Comparison of ENCODE assay signal across 9 mouse cellular contexts in genomic region chr9:66825990-66826389, GRCm38 (mm10). TPM values are rescaled to one million over a fixed set of nuclear protein-coding genes. Genes with fewer than 3 reads are reported as not detected.
A peak's percentile ranks its signal among the peaks of the same experiment; 100 is the strongest.
DNase-seq lines count a peak whose midpoint lies in the region; ATAC-seq and TF ChIP-seq lines count a peak whose summit lies in the region.
"Had no signal": no experiment of that assay in that cellular context is flagged by ENCODE, and none has a peak within 500 bp of the region (broad histone marks: within the 10 kb centered on the region; RNA-seq: fewer than 3 reads in every experiment).

No protein-coding gene starts in this region.

- H3K9me3 ChIP-seq in MEL (replicated peaks; ENCODE audit: insufficient read depth, low read length) = no peaks in the 10 kb centered on the region
- H3K9me3 ChIP-seq in forebrain, embryonic 16.5 days (ENCODE audit: control insufficient read depth, low read length) = no peaks in the 10 kb centered on the region

- peaks cover 0 to 2% of the 10 kb centered on the region in 2 experiments; a peak in 1 of 4 replicates for H3K27me3 ChIP-seq in MEL (ENCODE audit: control insufficient read depth in 1 of 2, insufficient read depth in 2 of 2, low read length in 2 of 2)
- H3K27me3 ChIP-seq in forebrain, embryonic 16.5 days (replicated peaks; ENCODE audit: control insufficient read depth, insufficient read depth, low read length) = no peaks in the 10 kb centered on the region

- no peak overlapping the region for H3K9ac ChIP-seq in MEL (ENCODE audit: control insufficient read depth, low read depth, low read length, poor library complexity, severe bottlenecking)
- H3K9ac ChIP-seq in forebrain, embryonic 16.5 days (replicated peaks; ENCODE audit: low read depth, low read length) = no peak overlapping the region

- WGBS in forebrain, embryonic 16.5 days = 24% methylated on average over 1 of the region's 1 CpGs

- no peak overlapping the region for H3K27ac ChIP-seq in left cerebral cortex, adult 2 months
- no peak overlapping the region for H3K27ac ChIP-seq in MEL (ENCODE audit: control insufficient read depth, low read depth, low read length)
- no peak overlapping the region for H3K27ac ChIP-seq in forebrain, embryonic 16.5 days (ENCODE audit: low read length)

- no peak overlapping the region for H3K4me3 ChIP-seq in left cerebral cortex, adult 2 months
- no peak overlapping the region for H3K4me3 ChIP-seq in MEL (ENCODE audit: control insufficient read depth in 1 of 2, insufficient read depth in 1 of 2, low read depth in 2 of 2, low read length in 2 of 2)
- H3K4me3 ChIP-seq in forebrain, embryonic 16.5 days (replicated peaks; ENCODE audit: low read length) = no peak overlapping the region
- H3K4me3 ChIP-seq: myocyte had no signal

- no peaks in the 10 kb centered on the region for H3K79me2 ChIP-seq in MEL (ENCODE audit: control insufficient read depth, insufficient read depth, low read length, poor library complexity)

- H3K4me2 ChIP-seq in forebrain, embryonic 16.5 days (ENCODE audit: low read length) = no peak overlapping the region

- DNase-seq in cerebellum, postnatal 10 days = peak; percentile 53 to 71
- no peak for DNase-seq in cerebellum, postnatal 4 days (ENCODE audit: low spot score in 2 of 2)
- DNase-seq in left cerebral cortex, adult 2 months (ENCODE audit: extremely low spot score in 1 of 2, low spot score in 2 of 2) = no peak
- no peak for DNase-seq in left cerebral cortex, postnatal 36 days (ENCODE audit: low spot score in 2 of 2)
- peak; percentile 78 for DNase-seq in MEL (ENCODE audit: low read depth, low spot score)
- DNase-seq in hindlimb bud, embryonic 11.5 days (ENCODE audit: extremely low spot score, low read depth, low spot score) = peak; percentile 44
- no peak for DNase-seq in urinary bladder, adult 2 months (ENCODE audit: low spot score)

- no peaks in the 10 kb centered on the region for H3K4me1 ChIP-seq in MEL (ENCODE audit: control insufficient read depth in 1 of 2, insufficient read depth in 2 of 2, low read length in 2 of 2)
- H3K4me1 ChIP-seq in forebrain, embryonic 16.5 days (replicated peaks; ENCODE audit: control insufficient read depth, insufficient read depth, low read length) = no peaks in the 10 kb centered on the region

- intact Hi-C loops in left cerebral cortex, adult 2 months (cut with DNase I) = loop anchor here (5.0 kb wide), 1 partner anchor 179 kb away; no protein-coding TSS in a partner anchor
- intact Hi-C loops in left cerebral cortex, postnatal 36 days (cut with DNase I) = loop anchor here (5.0 to 10.0 kb wide), 2 partner anchors 181 to 314 kb away; partner anchors contain the start of gene Fbxl22

- peak; percentile 87 for TF ChIP-seq CTCF in left cerebral cortex, adult 2 months (IDR thresholded peaks at IDR 0.05)
- peak; percentile 3 to 95 (median 51); a peak in 3 of 6 replicates for TF ChIP-seq CTCF in MEL (IDR thresholded peaks at IDR 0.05 in 2 of 3, conservative IDR thresholded peaks at IDR 0.05 in 1 of 3; ENCODE audit: control insufficient read depth in 1 of 3, insufficient read depth in 1 of 3, low read depth in 2 of 3, low read length in 3 of 3, poor library complexity in 1 of 3, severe bottlenecking in 1 of 3)

- TF ChIP-seq EP300 in MEL (IDR thresholded peaks at IDR 0.05; ENCODE audit: low read depth in 1 of 2, low read length in 2 of 2) = no peak

- no peak for ATAC-seq in forebrain, embryonic 16.5 days

- TF ChIP-seq POLR2A in MEL (IDR thresholded peaks at IDR 0.05; ENCODE audit: control insufficient read depth in 1 of 2, insufficient read depth in 1 of 2, low read depth in 1 of 2, low read length in 2 of 2, poor library complexity in 1 of 2) = no peak

- no peaks in the 10 kb centered on the region for H3K36me3 ChIP-seq in MEL (ENCODE audit: control insufficient read depth in 1 of 2, insufficient read depth in 2 of 2, low read length in 2 of 2)
- H3K36me3 ChIP-seq in forebrain, embryonic 16.5 days (ENCODE audit: control insufficient read depth, insufficient read depth) = no peaks in the 10 kb centered on the region

- peak; percentile 98 for TF ChIP-seq RAD21 in MEL (IDR thresholded peaks at IDR 0.05; ENCODE audit: low read depth, low read length)

TF ChIP-seq in MEL, 35 proteins besides CTCF, POLR2A, EP300 and RAD21:
- no peak for TF ChIP-seq MAZ (IDR thresholded peaks at IDR 0.05; ENCODE audit: low read depth, low read length)
- TF ChIP-seq MEF2A (IDR thresholded peaks at IDR 0.05; ENCODE audit: extremely low read depth, insufficient replicate concordance, low read depth, low read length, poor library complexity, severe bottlenecking) = no peak
- no peak for TF ChIP-seq POLR2AphosphoS5 (IDR thresholded peaks at IDR 0.05; ENCODE audit: borderline replicate concordance, low read depth, low read length)
- no peak for TF ChIP-seq CHD1 (IDR thresholded peaks at IDR 0.05; ENCODE audit: low read depth, low read length)
- no peak for TF ChIP-seq TAL1 (IDR thresholded peaks at IDR 0.05; ENCODE audit: low read length)
- peak; percentile 32; the same call in 1 of the 2 replicates for TF ChIP-seq SIN3A (IDR thresholded peaks at IDR 0.05; ENCODE audit: low read length)
- TF ChIP-seq TCF12 (IDR thresholded peaks at IDR 0.05; ENCODE audit: low read depth, low read length) = no peak
- no peak for TF ChIP-seq E2F4 (IDR thresholded peaks at IDR 0.05; ENCODE audit: borderline replicate concordance, low read depth, low read length)
- 0 out of 2 replicates have a peak, but pooled peaks have one; percentile 18 for TF ChIP-seq MYC (IDR thresholded peaks at IDR 0.05; ENCODE audit: low read depth, low read length)
- TF ChIP-seq USF2 (IDR thresholded peaks at IDR 0.05; ENCODE audit: borderline replicate concordance in 1 of 2, insufficient read depth in 1 of 2, low read depth in 1 of 2, low read length in 2 of 2) = no peak
- TF ChIP-seq ZC3H11A (IDR thresholded peaks at IDR 0.05; ENCODE audit: low read depth, low read length) = peak; percentile 86
- TF ChIP-seq ZKSCAN1 (IDR thresholded peaks at IDR 0.05; ENCODE audit: low read depth, low read length) = no peak
- TF ChIP-seq SMC3 (IDR thresholded peaks at IDR 0.05; ENCODE audit: low read depth, low read length) = peak; percentile 96

RNA-seq across cellular contexts. Expression of gene Aph1c, which starts 8.5 kb away (rescaled TPM):
- total RNA-seq in left cerebral cortex, adult 2 months (2021) = 1 to 10 TPM; 5.8 TPM
- 1 to 10 TPM; 5.7 to 7.2 TPM for total RNA-seq in left cerebral cortex, postnatal 36 days (2021)
- total RNA-seq in MEL (2012; rRNA removed) = 0.23 and 0.29 TPM in 2 replicates
- under 1 TPM in 1 of 2 experiments, not detected in 1; 0.39 TPM for polyA plus RNA-seq in MEL (2012; ENCODE audit: insufficient read depth in 1 of 2, insufficient read length in 2 of 2, low read depth in 1 of 2, low replicate concordance in 2 of 2, missing spikeins in 1 of 2)
- polyA plus RNA-seq in urinary bladder, adult 2 months (2012; rRNA removed) = 3.7 and 5.0 TPM in 2 replicates
- polyA plus RNA-seq in forebrain, embryonic 16.5 days (2015; fragmentation: Nextera tagmentation; extraction: Ambion mirVana) = 3.1 and 5.9 TPM in 2 replicates

RNA-seq across cellular contexts. Expression of gene Gm10647, which starts 29.2 kb away (rescaled TPM):
- under 1 TPM; 0.23 to 0.44 TPM for total RNA-seq in left cerebral cortex, adult 2 months (2021)
- total RNA-seq in left cerebral cortex, postnatal 36 days (2021) = under 1 TPM; 0.30 to 0.88 TPM
- not detected in 2 replicates for total RNA-seq in MEL (2012; rRNA removed)
- polyA plus RNA-seq in MEL (2012; ENCODE audit: insufficient read depth in 1 of 2, insufficient read length in 2 of 2, low read depth in 1 of 2, low replicate concordance in 2 of 2, missing spikeins in 1 of 2) = not detected
- polyA plus RNA-seq in urinary bladder, adult 2 months (2012; rRNA removed) = 0.36 and 0.37 TPM in 2 replicates
- polyA plus RNA-seq in forebrain, embryonic 16.5 days (2015; fragmentation: Nextera tagmentation; extraction: Ambion mirVana) = 0.42 and 0.43 TPM in 2 replicates
- polyA plus RNA-seq: myocyte had no signal

RNA-seq across cellular contexts. Expression of gene Aph1b, which starts 30.7 kb away (rescaled TPM):
- total RNA-seq in left cerebral cortex, adult 2 months (2021) = 10 to 100 TPM; 17.0 to 22.3 TPM
- 10 to 100 TPM; 19.5 to 19.6 TPM for total RNA-seq in left cerebral cortex, postnatal 36 days (2021)
- 0.04 and 0.13 TPM in 2 replicates for total RNA-seq in MEL (2012; rRNA removed)
- polyA plus RNA-seq in MEL (2012; ENCODE audit: insufficient read depth in 1 of 2, insufficient read length in 2 of 2, low read depth in 1 of 2, low replicate concordance in 2 of 2, missing spikeins in 1 of 2) = under 1 TPM in 1 of 2 experiments, not detected in 1; 0.93 TPM
- 8.2 and 8.8 TPM in 2 replicates for polyA plus RNA-seq in urinary bladder, adult 2 months (2012; rRNA removed)
- polyA plus RNA-seq in forebrain, embryonic 16.5 days (2015; fragmentation: Nextera tagmentation; extraction: Ambion mirVana) = 32.9 and 34.3 TPM in 2 replicates

Comparison
In these comparisons a context has a peak if more than half of its experiments do, and no peak if none do; other contexts are left out.
1. DNase-seq: peak in cerebellum, postnatal 10 days (2 of 2), MEL (single experiment) and hindlimb bud, embryonic 11.5 days (single experiment); none in cerebellum, postnatal 4 days (0 of 2), left cerebral cortex, adult 2 months (0 of 2), left cerebral cortex, postnatal 36 days (0 of 2) and urinary bladder, adult 2 months (single experiment).
2. RNA of gene Aph1b, which starts 30.7 kb away (total RNA-seq): 17.0 to 22.3 TPM in left cerebral cortex, adult 2 months and 19.5 to 19.6 TPM in left cerebral cortex, postnatal 36 days; 0.04 to 0.13 TPM in MEL; every median in the first group is over 10 times any median in the second.